Mouse (Mus musculus): ENCODE measurements around the gene Yars.

Gene Yars

DNA sequence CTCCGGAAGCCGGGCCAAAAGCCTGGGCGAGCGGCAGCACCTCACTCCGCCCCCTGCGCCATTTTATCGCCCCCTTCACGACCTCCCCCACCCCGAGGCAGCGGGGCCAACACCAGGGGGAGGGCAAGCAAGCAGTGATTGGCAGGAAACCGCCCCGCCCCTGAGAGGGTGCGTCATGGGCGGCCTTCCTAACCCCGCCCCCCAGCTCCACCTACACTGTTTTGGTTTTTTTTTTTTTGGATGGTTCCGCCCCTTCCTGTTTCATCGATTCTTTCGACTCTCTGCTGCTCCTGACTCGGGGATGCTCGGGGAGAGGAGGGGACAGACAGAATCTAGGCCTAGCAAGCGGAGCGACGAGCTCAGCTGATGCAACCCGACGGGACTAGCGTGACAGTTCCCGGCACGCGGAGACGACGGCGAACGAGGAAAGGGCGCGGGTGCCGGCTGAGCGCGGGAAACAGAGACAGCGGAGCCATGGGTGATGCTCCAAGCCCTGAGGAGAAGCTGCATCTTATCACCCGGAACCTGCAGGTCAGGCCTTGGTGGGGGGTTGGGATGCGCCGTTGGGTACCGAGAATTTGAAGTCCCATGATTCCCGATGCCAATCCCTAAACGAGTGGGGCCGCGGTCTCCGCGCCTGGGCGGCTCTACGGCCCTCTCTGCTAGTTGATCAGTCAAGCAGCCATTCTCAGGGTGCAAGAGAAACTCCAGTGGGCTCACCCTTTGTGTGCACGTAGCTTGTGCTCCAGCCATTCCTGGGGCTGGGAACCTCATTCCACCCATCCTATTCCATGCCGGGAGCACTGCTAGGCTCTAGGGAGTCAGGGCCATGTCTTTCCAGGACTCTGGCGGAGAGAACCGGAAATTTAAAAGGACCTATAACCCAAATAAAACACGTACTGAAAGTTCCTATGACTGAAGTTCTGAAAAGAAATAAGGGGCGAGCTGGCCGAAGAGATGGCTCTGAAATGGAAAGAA is at the start of gene Yars, which contains the start of gene S100pbp:
Gene Yars, plus strand, starts transcription at position 219 of the 978 bp plus-strand sequence.
Gene S100pbp, minus strand, starts transcription at position 186 of the 978 bp plus-strand sequence.
- peak; percentile 93 to 97 for DNase-seq (ENCODE audit: low spot score in 2 of 2)

DNA sequence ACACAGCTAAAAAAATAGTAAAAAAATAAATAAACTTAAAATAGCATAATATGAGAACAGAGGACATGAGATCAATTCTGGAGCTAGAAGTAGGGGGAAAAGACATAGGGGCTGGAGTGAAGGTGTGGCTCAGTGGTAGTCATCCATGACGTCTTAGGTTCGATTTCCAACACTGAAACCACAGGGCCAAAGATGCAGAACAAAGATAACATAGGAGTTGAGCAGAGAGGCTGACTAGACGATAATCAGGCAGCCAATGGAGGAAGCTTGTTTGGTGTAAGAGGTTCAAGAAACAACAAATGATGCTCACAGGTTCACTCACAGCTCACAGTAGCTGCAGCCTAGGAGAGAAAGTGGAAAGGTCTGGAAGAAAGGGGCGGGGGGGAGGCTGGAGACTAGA is 48.8 kb upstream of the Yars start:
- DNase-seq (ENCODE audit: low spot score in 2 of 2), result no peak

DNA sequence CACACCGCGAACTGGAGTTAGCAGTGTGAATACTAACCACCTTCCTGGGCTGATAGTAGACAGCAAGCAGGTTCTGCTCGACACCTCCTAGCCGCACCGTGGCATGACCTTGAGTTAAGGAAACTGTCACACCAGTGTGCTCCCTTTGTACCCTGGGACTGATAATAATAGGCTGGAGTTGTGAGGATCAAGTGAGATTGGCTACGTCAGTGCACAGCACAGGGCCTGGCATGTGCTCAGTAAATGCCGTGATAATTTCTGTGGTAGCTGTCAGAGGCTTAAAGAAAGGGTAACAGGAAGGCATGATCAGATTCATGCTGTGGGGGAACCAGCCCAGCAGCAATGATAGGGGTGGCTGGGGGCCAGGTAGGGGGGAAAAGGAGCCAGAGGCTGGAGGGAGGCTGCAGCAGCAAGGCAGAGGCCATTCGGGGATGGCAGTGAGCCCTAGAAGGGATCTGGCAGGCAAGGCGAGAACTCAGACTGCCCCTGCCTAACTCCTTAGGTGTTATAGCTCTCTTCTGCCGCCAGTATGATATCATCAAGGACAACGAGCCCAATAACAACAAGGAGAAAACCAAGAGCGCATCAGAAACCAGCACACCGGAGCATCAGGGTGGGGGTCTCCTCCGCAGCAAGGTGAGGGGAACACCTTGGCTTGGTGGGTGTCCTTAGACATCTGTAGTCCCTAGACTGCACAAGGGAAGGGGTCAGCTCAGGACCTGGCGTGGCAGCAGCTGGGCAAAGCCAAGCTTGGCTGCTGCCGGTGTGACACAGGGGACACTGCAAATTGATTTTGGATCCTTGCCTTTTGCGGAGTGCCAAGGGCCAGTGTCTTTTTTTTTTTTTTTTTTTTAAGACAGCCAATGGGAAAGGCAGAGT is 47.8 kb upstream of the Yars start:
- DNase-seq (ENCODE audit: low spot score in 2 of 2), result no peak

DNA sequence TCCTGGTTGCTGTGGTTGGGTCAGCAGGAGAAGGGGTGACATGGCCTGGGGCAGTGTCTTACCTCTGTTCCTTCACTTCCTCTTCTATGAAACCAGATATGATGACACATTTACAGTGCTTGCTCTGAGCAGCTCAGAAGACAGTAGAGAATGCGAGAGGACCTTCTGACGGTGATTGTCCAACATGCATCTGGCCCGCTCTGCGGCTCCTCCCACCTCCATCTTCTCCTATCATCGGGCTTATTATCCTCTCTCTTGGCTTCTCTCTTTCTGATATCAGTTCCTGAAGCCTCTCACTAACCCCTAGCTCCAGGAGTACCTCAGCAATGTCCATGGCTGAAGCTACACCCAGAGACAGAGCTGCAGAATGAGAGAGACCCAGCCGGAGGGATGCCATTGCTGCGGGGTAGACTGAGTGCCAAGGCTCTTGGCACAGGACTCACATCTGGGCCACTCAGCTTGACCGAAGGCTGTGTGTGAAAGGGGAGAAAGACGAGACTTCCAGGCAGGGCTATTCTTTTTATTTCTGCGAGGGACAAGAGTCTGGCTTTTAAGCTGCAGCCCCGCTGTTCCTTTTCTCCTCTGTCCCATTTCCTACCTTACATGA is 47.0 kb upstream of the Yars start:
- no peak for DNase-seq (ENCODE audit: low spot score in 2 of 2)

DNA sequence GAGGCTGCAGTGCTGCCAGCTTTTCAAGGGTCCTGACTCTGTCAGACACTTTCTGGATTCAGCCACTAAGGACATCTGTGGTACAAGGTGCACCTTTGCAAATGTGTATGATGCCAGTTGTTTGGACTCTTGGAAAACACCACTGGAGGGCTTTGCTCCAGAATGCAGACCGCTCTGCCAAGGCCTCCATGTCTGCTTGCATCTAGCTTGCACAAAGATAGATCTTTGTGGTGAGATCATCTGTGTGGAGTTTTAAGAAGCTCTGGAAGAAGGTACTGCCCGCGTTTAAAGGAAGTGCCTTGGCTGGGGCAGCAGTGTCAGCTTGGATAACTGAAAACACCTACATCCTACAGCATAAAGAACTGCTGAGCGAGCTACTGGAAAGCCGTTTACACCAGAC is 46.1 kb upstream of the Yars start:
- no peak for DNase-seq (ENCODE audit: low spot score in 2 of 2)

DNA sequence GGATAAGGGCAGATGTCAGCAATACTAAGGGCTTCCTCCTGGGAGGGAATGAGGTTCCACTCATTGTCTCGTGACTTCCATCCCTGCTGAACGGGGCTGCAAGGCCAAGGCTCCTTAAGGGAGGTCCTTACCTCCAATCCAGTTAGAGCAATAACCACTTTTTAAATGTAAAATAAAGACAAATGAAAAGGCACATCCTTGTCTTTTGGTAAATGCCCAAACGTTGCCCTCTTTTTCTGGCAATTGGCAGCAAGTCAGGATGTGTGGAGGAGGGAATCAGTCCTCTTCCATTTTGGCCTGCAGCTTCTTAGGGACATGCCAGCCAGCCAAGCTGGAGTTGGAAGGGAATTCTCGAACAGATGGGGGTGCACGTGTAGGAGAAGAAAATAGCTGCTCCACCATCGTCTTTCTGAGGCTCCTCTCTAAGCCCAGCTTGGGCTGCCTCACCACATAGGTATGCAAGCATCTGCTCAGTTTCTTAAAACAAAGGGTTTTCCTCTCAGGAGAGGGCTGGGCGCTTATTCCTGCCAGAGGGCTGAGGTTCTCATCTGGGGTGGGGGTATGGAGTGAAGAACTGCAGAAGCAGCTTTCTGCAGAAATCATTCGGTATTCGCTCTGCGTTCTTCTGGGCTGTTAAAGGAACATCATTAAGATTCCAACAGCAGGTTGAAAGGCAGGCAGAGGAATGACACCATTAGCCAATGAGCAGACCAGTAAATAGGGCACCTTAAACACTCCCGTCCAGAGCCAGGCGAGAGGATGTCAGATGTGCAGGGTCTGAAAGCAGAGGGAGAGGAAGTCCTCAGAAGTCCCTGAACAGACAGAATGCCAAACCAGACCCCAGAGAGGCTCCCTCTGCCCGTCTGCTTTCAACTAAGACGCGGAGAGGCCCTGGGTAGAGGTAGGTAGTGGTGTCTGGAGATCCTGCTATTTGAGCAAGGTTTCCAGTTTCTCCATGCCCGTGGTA is 44.9 kb upstream of the Yars start:
- no peak for DNase-seq (ENCODE audit: low spot score in 2 of 2)

DNA sequence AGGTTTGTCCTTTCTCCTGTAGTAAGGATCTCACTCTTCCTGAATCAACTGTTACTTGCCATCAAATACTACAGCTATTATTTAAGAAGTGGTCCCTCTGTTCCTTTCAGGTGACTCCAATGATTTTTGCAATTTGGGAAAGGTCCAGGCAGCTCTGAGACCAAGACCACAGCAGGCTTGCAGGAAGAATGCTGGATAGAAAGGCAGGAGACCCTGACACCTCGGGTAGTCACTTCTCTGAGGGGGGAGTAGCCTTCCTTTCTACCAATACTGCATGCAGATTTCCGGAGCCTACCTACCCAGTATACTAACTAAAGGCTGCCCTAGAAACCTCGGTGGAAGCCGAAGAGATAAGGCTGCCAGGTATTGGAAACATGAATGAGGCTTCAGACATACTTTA is 44.1 kb upstream of the Yars start:
- DNase-seq (ENCODE audit: low spot score in 2 of 2), result no peak

DNA sequence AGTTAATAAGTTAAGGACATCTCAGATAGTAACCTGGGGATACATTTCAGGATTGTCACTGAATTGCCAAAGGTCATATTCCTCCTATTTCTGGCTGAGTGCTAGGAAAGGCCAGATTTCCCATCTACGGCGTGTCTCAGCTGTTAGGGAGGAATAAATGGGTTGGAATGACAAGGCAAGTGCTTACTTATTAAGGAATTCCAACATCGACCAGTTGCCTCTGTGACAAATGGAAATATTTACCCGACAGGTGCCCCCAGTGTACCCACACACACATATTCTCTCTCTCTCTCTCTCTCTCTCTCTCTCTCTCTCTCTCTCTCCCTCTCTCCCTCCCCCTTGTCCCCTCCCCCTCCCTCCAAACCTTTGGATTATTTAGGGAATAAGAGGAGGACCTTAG is 43.6 kb upstream of the Yars start:
- DNase-seq (ENCODE audit: low spot score in 2 of 2), result no peak

DNA sequence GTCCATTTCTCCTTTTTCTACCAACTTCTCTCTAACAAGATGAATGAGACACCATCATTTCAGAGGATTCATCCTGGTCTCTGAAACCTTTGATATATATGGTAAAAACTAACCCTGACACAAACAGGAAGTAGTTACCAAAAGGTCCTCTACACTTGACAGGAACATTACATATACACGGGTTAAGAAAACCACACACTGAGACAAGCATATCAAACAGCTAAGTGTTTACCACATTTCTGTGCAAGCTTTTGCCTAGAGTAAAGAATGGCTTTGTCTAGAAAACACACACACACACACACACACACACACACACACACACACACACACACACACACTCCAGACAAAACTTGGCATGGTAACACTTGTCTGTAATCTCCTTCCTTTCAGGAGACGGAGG is 43.2 kb upstream of the Yars start:
- DNase-seq (ENCODE audit: low spot score in 2 of 2), result no peak

DNA sequence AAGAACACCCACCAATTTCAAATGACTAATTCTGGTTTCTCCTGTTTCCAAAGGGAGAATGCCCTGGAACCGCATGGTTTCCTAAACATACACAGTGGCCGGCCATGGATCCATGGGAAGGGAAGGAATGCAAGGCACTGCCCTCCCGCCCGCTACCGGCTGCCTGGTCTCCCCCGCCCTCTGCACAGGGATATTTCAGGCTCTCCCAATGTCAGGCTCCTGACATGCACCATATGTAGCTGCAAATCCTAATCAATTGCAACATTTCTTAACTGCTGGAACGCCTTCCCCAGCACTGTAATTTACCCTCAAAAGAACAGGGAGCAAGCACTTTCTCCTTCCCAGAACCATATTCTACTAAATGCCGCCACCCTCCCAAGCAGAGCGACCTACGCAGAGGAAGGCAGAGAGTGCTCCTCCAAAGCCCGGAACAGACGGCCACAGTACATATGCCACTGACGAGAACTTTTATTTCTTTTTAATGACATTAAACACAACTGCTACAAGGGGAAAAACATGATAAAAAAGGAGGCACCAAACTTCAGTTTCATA is 41.9 kb upstream of the Yars start:
- no peak for DNase-seq (ENCODE audit: low spot score in 2 of 2)

DNA sequence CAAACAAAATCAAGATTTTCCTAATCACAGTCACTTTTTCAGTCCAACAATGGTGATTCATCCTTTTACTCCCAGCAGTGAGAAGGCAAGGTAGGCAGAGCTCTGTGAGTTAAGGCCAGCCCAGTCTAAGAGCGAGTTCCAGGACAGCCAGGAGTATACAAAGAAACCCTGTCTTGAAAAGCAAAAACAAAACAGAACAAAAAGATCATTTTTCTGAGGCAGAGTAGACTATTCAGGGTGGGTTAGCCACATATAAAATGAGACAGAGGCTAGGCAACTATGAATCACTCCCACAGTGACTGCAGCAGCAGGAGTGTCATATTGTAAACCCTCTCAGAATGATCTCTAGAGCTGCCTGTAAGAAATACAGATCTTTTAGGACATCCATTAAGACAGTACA is 40.2 kb upstream of the Yars start:
- no peak for DNase-seq (ENCODE audit: low spot score in 2 of 2)

DNA sequence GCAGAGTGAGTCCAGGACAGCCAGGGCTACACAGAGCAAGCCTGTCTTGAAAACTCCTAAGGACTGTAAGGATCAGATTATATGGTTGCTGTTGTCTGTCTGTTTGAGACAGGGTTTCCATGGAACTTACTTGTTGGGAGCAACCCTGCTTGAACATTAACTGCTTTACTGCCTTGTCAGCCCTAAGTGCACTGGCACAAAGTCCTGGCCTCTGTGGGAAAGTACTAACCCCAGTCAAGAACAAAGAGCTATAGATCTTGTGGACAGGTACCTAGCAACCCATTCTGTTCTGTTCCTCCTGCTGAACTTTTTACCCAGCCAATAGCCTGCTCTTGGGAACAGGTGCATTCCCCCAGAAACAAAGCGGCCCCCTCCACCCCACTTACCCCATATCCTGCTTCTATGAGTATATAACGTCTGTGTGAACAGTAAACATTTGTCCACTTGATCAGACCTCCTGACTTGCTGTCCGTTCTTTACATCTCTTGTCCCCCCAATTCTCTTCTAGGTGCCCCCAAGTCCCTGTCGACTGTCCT is 38.2 kb upstream of the Yars start:
- no peak for DNase-seq (ENCODE audit: low spot score in 2 of 2)

DNA sequence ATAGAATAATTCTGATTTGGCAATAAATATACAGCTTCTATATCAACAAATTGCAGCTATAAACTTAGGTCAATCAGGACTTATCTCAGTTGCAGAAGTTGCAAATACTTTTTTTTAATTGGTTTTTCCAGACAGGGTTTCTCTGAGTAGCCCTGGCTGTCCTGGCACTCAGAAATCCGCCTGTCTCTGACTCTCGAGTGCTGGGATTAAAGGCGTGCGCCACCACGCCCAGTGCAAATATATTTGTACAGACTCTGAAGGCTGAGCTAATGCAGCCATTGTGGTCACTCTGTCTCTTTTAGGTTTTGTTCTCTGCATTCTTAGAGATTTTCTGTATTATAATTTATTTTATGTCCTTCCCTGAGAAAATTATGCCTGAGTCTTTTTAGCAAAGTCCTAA is 32.0 kb upstream of the Yars start:
- no peak for DNase-seq (ENCODE audit: low spot score in 2 of 2)

DNA sequence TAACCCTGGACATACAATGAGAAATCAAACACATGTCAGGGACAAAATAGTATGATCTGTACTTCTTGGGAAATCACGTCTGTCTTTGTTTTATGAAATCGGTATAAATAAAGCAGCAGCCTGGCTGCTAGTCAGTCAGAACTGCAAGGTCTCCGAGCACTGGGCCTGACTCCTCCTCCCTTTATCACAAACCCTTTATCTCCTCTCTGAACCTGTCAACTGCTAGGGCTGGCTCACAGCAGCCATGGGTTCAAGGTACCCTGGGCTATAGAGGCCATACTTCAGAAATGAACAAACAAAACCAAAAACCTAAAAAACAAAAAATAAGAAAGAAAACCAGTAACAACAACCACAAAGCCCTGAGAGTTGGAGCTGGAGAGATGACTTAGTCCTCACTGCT is 31.0 kb upstream of the Yars start:
- DNase-seq (ENCODE audit: low spot score in 2 of 2), result no peak

DNA sequence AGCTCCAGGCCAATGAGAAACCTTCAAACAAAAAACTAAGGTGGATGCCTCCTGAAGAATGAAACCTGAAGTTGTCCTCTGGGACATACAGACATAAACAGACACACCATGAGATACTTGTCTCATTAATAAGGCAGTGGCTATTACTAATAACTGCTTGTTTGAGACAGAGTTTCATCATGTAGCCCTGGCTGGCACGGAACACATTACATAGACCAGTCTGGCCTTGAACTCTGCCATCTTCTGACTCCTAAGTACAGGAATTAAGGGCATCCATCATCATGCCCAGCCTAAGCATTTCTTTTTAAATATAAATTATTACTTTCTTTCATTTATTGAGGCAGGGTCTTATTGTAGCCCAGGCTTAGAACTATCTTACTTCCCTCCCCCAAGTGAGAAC is 28.5 kb upstream of the Yars start:
- DNase-seq (ENCODE audit: low spot score in 2 of 2), result no peak

DNA sequence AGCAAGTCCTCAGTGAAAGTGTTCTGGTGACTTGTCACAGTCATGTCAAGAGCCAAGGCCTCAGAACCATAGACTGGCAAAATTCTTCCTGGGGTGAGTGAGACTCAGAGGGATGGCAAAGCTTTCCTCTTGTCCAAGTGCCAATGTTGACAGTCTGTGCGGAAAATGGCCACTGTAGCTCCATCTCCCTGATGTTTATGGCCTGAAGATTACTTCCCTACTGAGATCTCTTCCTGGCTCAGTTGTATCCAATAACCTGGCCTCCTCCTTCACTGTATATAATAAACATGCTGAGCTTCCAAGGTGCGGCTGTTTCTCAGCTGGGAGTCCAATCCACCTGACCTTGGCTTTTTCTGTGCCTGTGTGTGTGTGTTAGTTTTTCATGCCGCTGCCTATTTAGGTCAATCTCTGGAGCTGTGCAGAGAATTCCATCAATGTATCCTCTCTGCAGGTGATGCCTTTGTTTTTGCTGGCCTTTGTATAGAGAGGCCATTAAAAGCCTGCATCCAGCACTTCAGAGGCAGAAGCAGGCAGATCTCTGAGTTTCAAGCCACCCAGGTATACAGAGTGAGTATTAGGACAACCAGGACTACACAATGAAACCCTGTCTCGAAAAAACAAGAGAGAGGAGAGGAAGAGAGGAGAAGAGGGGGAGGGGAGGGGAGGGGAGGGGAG is 27.8 kb upstream of the Yars start:
- DNase-seq (ENCODE audit: low spot score in 2 of 2), result no peak

DNA sequence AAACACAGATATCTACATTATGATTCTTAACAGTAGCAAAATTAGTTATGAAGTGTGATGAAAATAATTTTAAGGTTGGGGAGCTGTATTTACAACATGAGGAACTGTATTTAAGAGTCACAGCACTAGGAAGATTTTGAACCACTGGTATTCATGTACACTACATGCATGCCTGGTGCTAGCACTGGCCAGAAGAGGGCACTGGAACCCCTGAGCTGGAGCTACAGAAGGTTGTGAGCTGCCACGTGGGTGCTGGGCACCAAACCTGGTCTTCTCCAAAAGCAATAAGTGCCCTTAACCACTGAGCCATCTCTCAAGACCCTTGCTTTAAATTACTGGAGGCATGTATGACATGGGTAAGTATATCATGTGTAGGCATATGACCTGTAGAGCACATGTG is 17.0 kb upstream of the Yars start:
- DNase-seq (ENCODE audit: low spot score in 2 of 2), result no peak

DNA sequence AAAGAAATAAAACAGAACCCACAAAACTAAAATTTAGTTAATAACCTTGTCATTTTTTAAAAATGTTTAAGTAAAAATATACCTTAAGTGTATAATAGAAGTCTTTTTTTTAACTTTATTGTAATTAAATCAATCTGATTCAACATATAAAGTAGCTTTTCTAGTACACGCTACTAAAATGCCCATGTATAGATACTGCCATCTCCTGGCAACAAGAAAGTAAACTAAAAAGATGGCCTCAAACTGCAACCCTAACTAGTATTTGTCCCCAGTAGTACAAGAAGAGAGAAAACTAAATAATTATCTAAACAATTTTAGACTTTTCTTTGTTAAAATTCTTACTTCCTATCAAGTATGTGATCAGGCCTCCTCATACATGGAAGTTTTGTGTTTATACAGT is 10.0 kb upstream of the Yars start:
- DNase-seq (ENCODE audit: low spot score in 2 of 2), result no peak

DNA sequence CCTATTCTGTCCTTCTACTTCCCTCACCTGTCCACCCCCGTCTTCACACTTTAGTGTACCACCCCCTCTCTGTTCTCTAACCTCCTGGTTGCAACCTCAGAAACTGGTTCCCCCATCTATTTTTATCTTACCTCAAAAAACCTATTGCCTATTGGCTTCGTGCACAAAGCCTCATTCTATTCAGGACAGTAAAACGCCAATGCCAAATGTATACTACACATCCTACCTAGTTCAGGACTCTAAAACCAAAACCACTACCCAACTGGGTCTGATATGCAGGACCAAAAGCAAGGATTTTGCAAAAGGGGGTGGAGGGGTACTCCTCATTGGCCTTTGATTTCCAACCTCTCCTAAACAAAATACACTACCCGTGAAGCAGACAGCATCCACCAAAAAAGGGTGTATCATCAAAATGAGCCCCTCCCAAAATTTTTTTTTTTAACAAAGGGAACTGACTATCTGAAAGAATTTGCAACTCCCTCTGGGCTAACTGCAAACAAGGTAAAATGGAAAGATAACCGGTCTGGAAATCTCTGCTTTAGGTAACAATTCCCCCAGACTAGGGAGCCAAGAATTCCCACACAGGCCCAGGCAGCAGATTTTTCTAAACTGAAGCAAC is 1.4 kb upstream of the Yars start:
- no peak for DNase-seq (ENCODE audit: low spot score in 2 of 2)

Data from urinary bladder, postnatal 36 days (tissue).